Mouse (Mus musculus): Measurements from ENCODE around the gene Prss27. TPM values are rescaled to one million over a fixed set of nuclear protein-coding genes. Genes with fewer than 3 reads are reported as not detected.

The Prss27 gene
- polyA plus RNA-seq, 1 experiment from 2014 or later, result 0.17 TPM

GRCm38 (mm10) chr17:24004071-24004665 is 33.8 kb upstream of the Prss27 start:
- Histone ChIP-seq H3K9me3 (ENCODE audit: control insufficient read depth, low read length) (no peaks in the 10 kb centered on the region), H3K36me3 (ENCODE audit: control insufficient read depth, insufficient read depth, low read length) (no peaks in the 10 kb centered on the region), H3K27ac (ENCODE audit: low read length) (no peak overlapping the region), H3K4me1 (ENCODE audit: control insufficient read depth, insufficient read depth, low read length) (peaks cover 10% of the 10 kb centered on the region), H3K4me3 (ENCODE audit: low read length) (no peak overlapping the region), H3K9ac (ENCODE audit: low read depth, low read length) (no peak overlapping the region), H3K4me2 (ENCODE audit: low read depth, low read length) (no peak overlapping the region), H3K27me3 (replicated peaks; ENCODE audit: control insufficient read depth, insufficient read depth, low read length) (no peaks in the 10 kb centered on the region)
- no peak for ATAC-seq
- 91% methylated on average over 14 of the region's 14 CpGs for WGBS

- Histone ChIP-seq H3K27me3 (replicated peaks; ENCODE audit: control insufficient read depth, insufficient read depth, low read length) (no peaks in the 10 kb centered on the region), H3K27ac (ENCODE audit: low read length) (no peak overlapping the region), H3K9ac (ENCODE audit: low read depth, low read length) (no peak overlapping the region), H3K4me3 (ENCODE audit: low read length) (no peak overlapping the region), H3K9me3 (ENCODE audit: control insufficient read depth, low read length) (no peaks in the 10 kb centered on the region), H3K36me3 (ENCODE audit: control insufficient read depth, insufficient read depth, low read length) (no peaks in the 10 kb centered on the region), H3K4me2 (ENCODE audit: low read depth, low read length) (no peak overlapping the region), H3K4me1 (ENCODE audit: control insufficient read depth, insufficient read depth, low read length) (peaks cover 10% of the 10 kb centered on the region)
- no peak for ATAC-seq
- 92% methylated on average over 3 of the region's 3 CpGs for WGBS
Observed at GRCm38 (mm10) chr17:24005049-24005448, 32.9 kb upstream of the Prss27 start.

- Histone ChIP-seq H3K27me3 (replicated peaks; ENCODE audit: control insufficient read depth, insufficient read depth, low read length) (no peaks in the 10 kb centered on the region), H3K27ac (ENCODE audit: low read length) (no peak overlapping the region), H3K9me3 (ENCODE audit: control insufficient read depth, low read length) (no peaks in the 10 kb centered on the region), H3K4me1 (ENCODE audit: control insufficient read depth, insufficient read depth, low read length) (peaks cover 7% of the 10 kb centered on the region; the same call in 1 of the 2 replicates), H3K9ac (ENCODE audit: low read depth, low read length) (no peak overlapping the region), H3K4me2 (ENCODE audit: low read depth, low read length) (no peak overlapping the region), H3K4me3 (ENCODE audit: low read length) (no peak overlapping the region), H3K36me3 (ENCODE audit: control insufficient read depth, insufficient read depth, low read length) (no peaks in the 10 kb centered on the region)
- WGBS, result 43% methylated on average over 2 of the region's 2 CpGs
- ATAC-seq, result 0 out of 2 replicates have a peak, but pooled peaks have one; percentile 5
Observed at GRCm38 (mm10) chr17:24006930-24007329, 31.0 kb upstream of the Prss27 start.

- no peaks in the 10 kb centered on the region for H3K27me3 ChIP-seq (replicated peaks; ENCODE audit: control insufficient read depth, insufficient read depth, low read length)
- no peak overlapping the region for H3K27ac ChIP-seq (ENCODE audit: low read length)
- H3K9ac ChIP-seq (ENCODE audit: low read depth, low read length), result no peak overlapping the region
- no peak overlapping the region for H3K4me2 ChIP-seq (ENCODE audit: low read depth, low read length)
- WGBS, result 44% methylated on average over 1 of the region's 1 CpGs
- peaks cover 7% of the 10 kb centered on the region; the same call in 1 of the 2 replicates for H3K4me1 ChIP-seq (ENCODE audit: control insufficient read depth, insufficient read depth, low read length)
- no peaks in the 10 kb centered on the region for H3K36me3 ChIP-seq (ENCODE audit: control insufficient read depth, insufficient read depth, low read length)
- no peak overlapping the region for H3K4me3 ChIP-seq (ENCODE audit: low read length)
- no peaks in the 10 kb centered on the region for H3K9me3 ChIP-seq (ENCODE audit: control insufficient read depth, low read length)
- ATAC-seq, result peak; percentile 79
Observed at GRCm38 (mm10) chr17:24007391-24007790, 30.6 kb upstream of the Prss27 start.

- Histone ChIP-seq H3K27ac (ENCODE audit: low read length) (no peak overlapping the region), H3K4me3 (ENCODE audit: low read length) (no peak overlapping the region), H3K36me3 (ENCODE audit: control insufficient read depth, insufficient read depth, low read length) (no peaks in the 10 kb centered on the region), H3K9ac (ENCODE audit: low read depth, low read length) (no peak overlapping the region), H3K27me3 (replicated peaks; ENCODE audit: control insufficient read depth, insufficient read depth, low read length) (no peaks in the 10 kb centered on the region), H3K9me3 (ENCODE audit: control insufficient read depth, low read length) (no peaks in the 10 kb centered on the region), H3K4me1 (ENCODE audit: control insufficient read depth, insufficient read depth, low read length) (peaks cover 7% of the 10 kb centered on the region; the same call in 1 of the 2 replicates), H3K4me2 (ENCODE audit: low read depth, low read length) (no peak overlapping the region)
- ATAC-seq, result no peak
- 66% methylated on average over 4 of the region's 4 CpGs for WGBS
Observed at GRCm38 (mm10) chr17:24008105-24008504, 29.8 kb upstream of the Prss27 start.

- Histone ChIP-seq H3K4me3 (ENCODE audit: low read length) (no peak overlapping the region), H3K9ac (ENCODE audit: low read depth, low read length) (no peak overlapping the region), H3K36me3 (ENCODE audit: control insufficient read depth, insufficient read depth, low read length) (no peaks in the 10 kb centered on the region), H3K4me1 (ENCODE audit: control insufficient read depth, insufficient read depth, low read length) (peaks cover 7% of the 10 kb centered on the region; the same call in 1 of the 2 replicates), H3K9me3 (ENCODE audit: control insufficient read depth, low read length) (no peaks in the 10 kb centered on the region), H3K27me3 (replicated peaks; ENCODE audit: control insufficient read depth, insufficient read depth, low read length) (no peaks in the 10 kb centered on the region), H3K27ac (ENCODE audit: low read length) (no peak overlapping the region), H3K4me2 (ENCODE audit: low read depth, low read length) (no peak overlapping the region)
- 70% methylated on average over 5 of the region's 5 CpGs for WGBS
- ATAC-seq, result no peak
Observed at GRCm38 (mm10) chr17:24009617-24010016, 28.3 kb upstream of the Prss27 start.

- H3K9ac ChIP-seq (ENCODE audit: low read depth, low read length), result no peak overlapping the region
- H3K36me3 ChIP-seq (ENCODE audit: control insufficient read depth, insufficient read depth, low read length), result no peaks in the 10 kb centered on the region
- no peak overlapping the region for H3K4me3 ChIP-seq (ENCODE audit: low read length)
- peaks cover 1% of the 10 kb centered on the region; the same call in 1 of the 2 replicates for H3K4me1 ChIP-seq (ENCODE audit: control insufficient read depth, insufficient read depth, low read length)
- H3K4me2 ChIP-seq (ENCODE audit: low read depth, low read length), result no peak overlapping the region
- H3K9me3 ChIP-seq (ENCODE audit: control insufficient read depth, low read length), result 0 out of 2 replicates have a peak, but pooled peaks cover 4% of the 10 kb centered on the region
- no peak for ATAC-seq
- H3K27ac ChIP-seq (ENCODE audit: low read length), result no peak overlapping the region
- WGBS, result 80% methylated on average over 2 of the region's 2 CpGs
- no peaks in the 10 kb centered on the region for H3K27me3 ChIP-seq (replicated peaks; ENCODE audit: control insufficient read depth, insufficient read depth, low read length)
Observed at GRCm38 (mm10) chr17:24012921-24013320, 25.0 kb upstream of the Prss27 start.

- H3K27me3 ChIP-seq (replicated peaks; ENCODE audit: control insufficient read depth, insufficient read depth, low read length), result no peaks in the 10 kb centered on the region
- H3K4me2 ChIP-seq (ENCODE audit: low read depth, low read length), result no peak overlapping the region
- H3K4me1 ChIP-seq (ENCODE audit: control insufficient read depth, insufficient read depth, low read length), result no peaks in the 10 kb centered on the region
- peak; percentile 87 for ATAC-seq
- no peak overlapping the region for H3K4me3 ChIP-seq (ENCODE audit: low read length)
- 0 out of 2 replicates have a peak, but pooled peaks cover 4% of the 10 kb centered on the region for H3K9me3 ChIP-seq (ENCODE audit: control insufficient read depth, low read length)
- peak overlapping the region; percentile 68 for H3K27ac ChIP-seq (ENCODE audit: low read length)
- no peak overlapping the region for H3K9ac ChIP-seq (ENCODE audit: low read depth, low read length)
- no peaks in the 10 kb centered on the region for H3K36me3 ChIP-seq (ENCODE audit: control insufficient read depth, insufficient read depth, low read length)
- 66% methylated on average over 5 of the region's 5 CpGs for WGBS
Observed at GRCm38 (mm10) chr17:24014433-24014965, 23.4 kb upstream of the Prss27 start.

- Histone ChIP-seq H3K4me1 (ENCODE audit: control insufficient read depth, insufficient read depth, low read length) (no peaks in the 10 kb centered on the region), H3K27me3 (replicated peaks; ENCODE audit: control insufficient read depth, insufficient read depth, low read length) (no peaks in the 10 kb centered on the region), H3K36me3 (ENCODE audit: control insufficient read depth, insufficient read depth, low read length) (no peaks in the 10 kb centered on the region), H3K27ac (ENCODE audit: low read length) (no peak overlapping the region), H3K4me2 (ENCODE audit: low read depth, low read length) (no peak overlapping the region), H3K9me3 (ENCODE audit: control insufficient read depth, low read length) (0 out of 2 replicates have a peak, but pooled peaks cover 4% of the 10 kb centered on the region), H3K4me3 (ENCODE audit: low read length) (no peak overlapping the region), H3K9ac (ENCODE audit: low read depth, low read length) (no peak overlapping the region)
- WGBS, result 42% methylated on average over 14 of the region's 14 CpGs
- ATAC-seq, result no peak
Observed at GRCm38 (mm10) chr17:24015727-24016126, 22.2 kb upstream of the Prss27 start.

Measured in intestine, embryonic 16.5 days (tissue).